Mouse (Mus musculus): ENCODE measurements around the gene Efna3. TPM values are rescaled to one million over a fixed set of nuclear protein-coding genes. Genes with fewer than 3 reads are reported as not detected.

Gene Efna3
- polyA plus RNA-seq, 1 experiment from 2014 or later, result 13.0 TPM

DNA sequence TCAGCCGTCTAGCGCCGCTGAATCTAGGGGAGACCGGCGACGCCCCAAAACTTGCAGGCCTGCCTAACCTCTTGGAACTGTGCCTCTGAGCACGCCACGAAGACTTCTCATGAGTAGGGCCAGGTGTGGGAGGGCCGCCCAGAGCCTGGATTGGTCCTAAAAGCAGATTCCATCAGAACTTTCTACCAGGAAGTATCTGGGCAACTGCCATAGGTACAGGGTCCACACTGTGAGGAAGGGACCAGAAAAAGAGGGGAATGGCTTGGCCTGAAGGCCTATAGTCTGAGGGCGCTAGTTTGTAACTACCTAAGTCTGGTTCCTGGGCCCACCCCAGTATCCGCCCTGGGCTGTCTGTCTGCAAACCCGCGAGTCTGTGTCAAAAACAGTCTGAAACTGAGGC lies 8.8 kb upstream of the Efna3 start:
- Histone ChIP-seq H3K4me3 (replicated peaks; ENCODE audit: low read length) (no peak overlapping the region), H3K27me3 (ENCODE audit: control insufficient read depth, insufficient read depth, low read length) (no peaks in the 10 kb centered on the region), H3K4me2 (ENCODE audit: low read depth, low read length) (no peak overlapping the region), H3K27ac (ENCODE audit: low read length) (peak overlapping the region; percentile 39), H3K9me3 (replicated peaks; ENCODE audit: control insufficient read depth, low read length) (no peaks in the 10 kb centered on the region), H3K4me1 (ENCODE audit: control insufficient read depth, insufficient read depth, low read length) (peaks cover 26% of the 10 kb centered on the region), H3K9ac (ENCODE audit: low read length) (0 out of 2 replicates have a peak overlapping the region, but pooled peaks have one; percentile 8), H3K36me3 (ENCODE audit: control insufficient read depth, insufficient read depth, low read length) (no peaks in the 10 kb centered on the region)
- 56% methylated on average over 13 of the region's 13 CpGs for WGBS
- ATAC-seq (ENCODE audit: insufficient read depth, low FRiP score), result peak; percentile 22; the same call in 1 of the 2 replicates

DNA sequence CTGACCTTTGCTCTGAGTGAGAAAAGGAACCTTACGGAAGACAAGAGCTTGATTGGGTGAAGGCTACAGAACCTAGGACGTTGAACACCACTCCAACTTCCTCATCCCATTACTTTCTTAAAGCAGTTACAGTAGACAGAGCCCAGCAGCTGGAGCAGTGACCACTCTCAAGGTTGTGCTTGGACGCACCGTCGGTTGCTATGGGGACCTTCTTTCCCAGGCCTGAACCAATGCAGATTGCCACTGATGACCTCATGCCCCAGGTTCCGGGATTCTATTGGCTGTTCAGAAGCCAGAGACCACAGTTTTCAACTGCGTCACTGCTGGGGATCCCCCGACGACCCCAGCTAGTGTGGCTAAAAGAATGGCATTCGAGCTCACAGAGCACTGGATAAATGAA lies 8.2 kb upstream of the Efna3 start:
- WGBS, result 28% methylated on average over 10 of the region's 10 CpGs

DNA sequence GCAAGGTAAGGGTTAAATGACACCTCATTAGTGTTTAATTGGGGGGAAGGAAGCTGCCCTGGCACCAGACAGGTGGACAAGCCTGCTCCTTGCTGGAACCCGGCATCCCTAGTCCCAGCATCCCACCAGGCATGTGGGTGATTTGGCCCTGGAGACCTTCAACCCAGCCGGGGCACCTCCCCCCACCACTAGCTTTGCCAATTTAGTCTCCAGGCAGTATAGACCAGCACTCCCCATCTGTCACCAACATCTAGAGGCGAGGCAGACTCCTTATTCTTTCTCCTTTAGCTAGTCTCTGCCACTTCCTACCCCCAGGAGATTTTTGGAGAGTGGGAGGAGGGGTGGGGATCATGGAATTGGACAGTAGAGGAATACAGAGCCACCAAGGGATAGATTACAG lies 7.6 kb upstream of the Efna3 start:
- Histone ChIP-seq H3K4me1 (ENCODE audit: control insufficient read depth, insufficient read depth, low read length) (peaks cover 17% of the 10 kb centered on the region), H3K27ac (ENCODE audit: low read length) (no peak overlapping the region), H3K4me2 (ENCODE audit: low read depth, low read length) (no peak overlapping the region), H3K27me3 (ENCODE audit: control insufficient read depth, insufficient read depth, low read length) (no peaks in the 10 kb centered on the region), H3K4me3 (replicated peaks; ENCODE audit: low read length) (no peak overlapping the region), H3K9me3 (replicated peaks; ENCODE audit: control insufficient read depth, low read length) (no peaks in the 10 kb centered on the region), H3K36me3 (ENCODE audit: control insufficient read depth, insufficient read depth, low read length) (no peaks in the 10 kb centered on the region), H3K9ac (ENCODE audit: low read length) (no peak overlapping the region)
- WGBS, result 61% methylated on average over 3 of the region's 3 CpGs
- ATAC-seq (ENCODE audit: insufficient read depth, low FRiP score), result no peak

More for the DNA sequence above, 8.2 kb upstream of the Efna3 start:
- ATAC-seq (ENCODE audit: insufficient read depth, low FRiP score), result no peak
- H3K4me1 ChIP-seq (ENCODE audit: control insufficient read depth, insufficient read depth, low read length), result peaks cover 20% of the 10 kb centered on the region
- H3K27ac ChIP-seq (ENCODE audit: low read length), result no peak overlapping the region
- no peak overlapping the region for H3K4me3 ChIP-seq (replicated peaks; ENCODE audit: low read length)
- no peak overlapping the region for H3K9ac ChIP-seq (ENCODE audit: low read length)
- H3K36me3 ChIP-seq (ENCODE audit: control insufficient read depth, insufficient read depth, low read length), result no peaks in the 10 kb centered on the region
- no peaks in the 10 kb centered on the region for H3K27me3 ChIP-seq (ENCODE audit: control insufficient read depth, insufficient read depth, low read length)
- no peak overlapping the region for H3K4me2 ChIP-seq (ENCODE audit: low read depth, low read length)
- no peaks in the 10 kb centered on the region for H3K9me3 ChIP-seq (replicated peaks; ENCODE audit: control insufficient read depth, low read length)

DNA sequence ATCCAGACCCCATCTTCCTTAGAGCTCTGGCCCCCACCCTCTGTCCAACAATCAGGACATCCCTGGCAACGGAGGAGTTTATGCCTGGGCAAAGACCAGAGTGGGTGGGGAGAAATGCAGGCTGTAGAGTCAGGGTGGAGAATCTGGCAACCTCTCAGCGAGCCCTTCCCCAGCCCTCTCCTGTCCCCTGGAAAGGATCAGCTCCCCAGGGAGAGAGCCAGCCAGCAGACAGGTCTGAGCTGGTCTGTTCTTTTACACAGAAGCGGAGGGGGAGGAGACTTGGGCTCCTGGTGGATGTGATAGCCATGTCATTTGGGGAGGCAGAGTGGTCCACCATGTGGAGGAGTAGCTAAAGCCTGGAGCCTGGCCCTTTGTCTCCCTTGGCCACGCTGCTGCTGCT lies 5.9 kb upstream of the Efna3 start:
- Histone ChIP-seq H3K4me3 (replicated peaks; ENCODE audit: low read length) (no peak overlapping the region), H3K36me3 (ENCODE audit: control insufficient read depth, insufficient read depth, low read length) (no peaks in the 10 kb centered on the region), H3K27me3 (ENCODE audit: control insufficient read depth, insufficient read depth, low read length) (no peaks in the 10 kb centered on the region), H3K27ac (ENCODE audit: low read length) (peak overlapping the region; percentile 59), H3K9ac (ENCODE audit: low read length) (peak overlapping the region; percentile 4; the same call in 1 of the 2 replicates), H3K4me2 (ENCODE audit: low read depth, low read length) (peak overlapping the region; percentile 6; the same call in 1 of the 2 replicates), H3K4me1 (ENCODE audit: control insufficient read depth, insufficient read depth, low read length) (peaks cover 17% of the 10 kb centered on the region), H3K9me3 (replicated peaks; ENCODE audit: control insufficient read depth, low read length) (no peaks in the 10 kb centered on the region)
- ATAC-seq (ENCODE audit: insufficient read depth, low FRiP score), result 0 out of 2 replicates have a peak, but pooled peaks have one; percentile 12
- 27% methylated on average over 4 of the region's 4 CpGs for WGBS

GRCm38 (mm10) chr3:89327371-89327870 lies 4.7 kb upstream of the Efna3 start:
- Histone ChIP-seq H3K27ac (ENCODE audit: low read length) (no peak overlapping the region), H3K36me3 (ENCODE audit: control insufficient read depth, insufficient read depth, low read length) (no peaks in the 10 kb centered on the region), H3K9ac (ENCODE audit: low read length) (no peak overlapping the region), H3K4me1 (ENCODE audit: control insufficient read depth, insufficient read depth, low read length) (peaks cover 17% of the 10 kb centered on the region), H3K4me2 (ENCODE audit: low read depth, low read length) (no peak overlapping the region), H3K9me3 (replicated peaks; ENCODE audit: control insufficient read depth, low read length) (no peaks in the 10 kb centered on the region), H3K27me3 (ENCODE audit: control insufficient read depth, insufficient read depth, low read length) (no peaks in the 10 kb centered on the region), H3K4me3 (replicated peaks; ENCODE audit: low read length) (no peak overlapping the region)
- whole genome bisulfite sequencing, result 34% methylated on average over 9 of the region's 9 CpGs
- no peak for ATAC-seq (ENCODE audit: insufficient read depth, low FRiP score)

- Histone ChIP-seq H3K27me3 (ENCODE audit: control insufficient read depth, insufficient read depth, low read length) (peaks cover 7% of the 10 kb centered on the region), H3K36me3 (ENCODE audit: control insufficient read depth, insufficient read depth, low read length) (no peaks in the 10 kb centered on the region), H3K4me2 (ENCODE audit: low read depth, low read length) (no peak overlapping the region), H3K27ac (ENCODE audit: low read length) (no peak overlapping the region), H3K9ac (ENCODE audit: low read length) (no peak overlapping the region), H3K4me1 (ENCODE audit: control insufficient read depth, insufficient read depth, low read length) (peaks cover 22% of the 10 kb centered on the region), H3K4me3 (replicated peaks; ENCODE audit: low read length) (no peak overlapping the region), H3K9me3 (replicated peaks; ENCODE audit: control insufficient read depth, low read length) (no peaks in the 10 kb centered on the region)
- WGBS, result 90% methylated on average over 8 of the region's 8 CpGs
- no peak for ATAC-seq (ENCODE audit: insufficient read depth, low FRiP score)
These were observed 3.1 kb upstream of the Efna3 start for GRCm38 (mm10) chr3:89325882-89326281.

DNA sequence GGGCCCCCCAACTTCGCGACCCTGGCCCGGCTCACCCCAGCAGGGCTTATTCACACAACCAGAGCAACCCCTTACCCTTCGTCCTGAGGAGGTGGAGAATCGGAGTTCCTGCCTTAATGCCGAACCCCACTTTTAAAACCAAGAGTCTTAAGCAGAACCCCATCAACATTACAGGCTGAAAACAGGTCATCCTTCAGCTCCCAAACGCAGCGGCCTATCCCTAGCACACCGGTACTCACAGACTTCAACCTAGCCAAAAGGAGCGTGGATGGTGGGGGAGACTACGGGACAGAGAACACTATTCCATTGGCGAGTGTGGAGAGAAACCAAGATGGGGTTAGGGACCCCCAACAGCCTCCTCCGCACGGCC lies 649 bp downstream of the Efna3 start:
- no peaks in the 10 kb centered on the region for H3K9me3 ChIP-seq (replicated peaks; ENCODE audit: control insufficient read depth, low read length)
- 3% methylated on average over 14 of the region's 14 CpGs for WGBS
- peak overlapping the region; percentile 59 for H3K4me3 ChIP-seq (replicated peaks; ENCODE audit: low read length)
- no peak for ATAC-seq (ENCODE audit: insufficient read depth, low FRiP score)
- H3K4me1 ChIP-seq (ENCODE audit: control insufficient read depth, insufficient read depth, low read length), result peaks cover 34% of the 10 kb centered on the region
- peaks cover 32% of the 10 kb centered on the region for H3K27me3 ChIP-seq (ENCODE audit: control insufficient read depth, insufficient read depth, low read length)
- H3K9ac ChIP-seq (ENCODE audit: low read length), result peak overlapping the region; percentile 67
- no peak overlapping the region for H3K27ac ChIP-seq (ENCODE audit: low read length)
- peak overlapping the region; percentile 84 for H3K4me2 ChIP-seq (ENCODE audit: low read depth, low read length)
- no peaks in the 10 kb centered on the region for H3K36me3 ChIP-seq (ENCODE audit: control insufficient read depth, insufficient read depth, low read length)

GRCm38 (mm10) chr3:89321183-89322130 lies 1.3 kb downstream of the Efna3 start:
- H3K27me3 ChIP-seq (ENCODE audit: control insufficient read depth, insufficient read depth, low read length), result peaks cover 32% of the 10 kb centered on the region
- no peaks in the 10 kb centered on the region for H3K36me3 ChIP-seq (ENCODE audit: control insufficient read depth, insufficient read depth, low read length)
- H3K9ac ChIP-seq (ENCODE audit: low read length), result peak overlapping the region; percentile 67
- H3K4me3 ChIP-seq (replicated peaks; ENCODE audit: low read length), result peak overlapping the region; percentile 59
- no peak overlapping the region for H3K27ac ChIP-seq (ENCODE audit: low read length)
- H3K9me3 ChIP-seq (replicated peaks; ENCODE audit: control insufficient read depth, low read length), result no peaks in the 10 kb centered on the region
- ATAC-seq (ENCODE audit: insufficient read depth, low FRiP score), result no peak
- H3K4me2 ChIP-seq (ENCODE audit: low read depth, low read length), result peak overlapping the region; percentile 84
- under 1% methylated on average over 64 of the region's 66 CpGs for WGBS
- H3K4me1 ChIP-seq (ENCODE audit: control insufficient read depth, insufficient read depth, low read length), result peaks cover 41% of the 10 kb centered on the region

- peak overlapping the region; percentile 67 for H3K9ac ChIP-seq (ENCODE audit: low read length)
- H3K27ac ChIP-seq (ENCODE audit: low read length), result no peak overlapping the region
- no peaks in the 10 kb centered on the region for H3K36me3 ChIP-seq (ENCODE audit: control insufficient read depth, insufficient read depth, low read length)
- peak overlapping the region; percentile 59 for H3K4me3 ChIP-seq (replicated peaks; ENCODE audit: low read length)
- peaks cover 32% of the 10 kb centered on the region for H3K27me3 ChIP-seq (ENCODE audit: control insufficient read depth, insufficient read depth, low read length)
- 1% methylated on average over 40 of the region's 41 CpGs for WGBS
- ATAC-seq (ENCODE audit: insufficient read depth, low FRiP score), result peak; percentile 2; the same call in 1 of the 2 replicates
- peak overlapping the region; percentile 84 for H3K4me2 ChIP-seq (ENCODE audit: low read depth, low read length)
- H3K9me3 ChIP-seq (replicated peaks; ENCODE audit: control insufficient read depth, low read length), result no peaks in the 10 kb centered on the region
- H3K4me1 ChIP-seq (ENCODE audit: control insufficient read depth, insufficient read depth, low read length), result peaks cover 48% of the 10 kb centered on the region
These were observed 2.1 kb downstream of the Efna3 start for GRCm38 (mm10) chr3:89320581-89321182.

Data from stomach, embryonic 16.5 days (tissue).